Mouse (Mus musculus): ENCODE measurements around the gene Il10rb.
"Not testable (repeated sequence)": the region's sequence is repeated elsewhere in the genome, so short reads cannot be mapped to it uniquely, and the experiment has no call there.

Il10rb gene

DNA sequence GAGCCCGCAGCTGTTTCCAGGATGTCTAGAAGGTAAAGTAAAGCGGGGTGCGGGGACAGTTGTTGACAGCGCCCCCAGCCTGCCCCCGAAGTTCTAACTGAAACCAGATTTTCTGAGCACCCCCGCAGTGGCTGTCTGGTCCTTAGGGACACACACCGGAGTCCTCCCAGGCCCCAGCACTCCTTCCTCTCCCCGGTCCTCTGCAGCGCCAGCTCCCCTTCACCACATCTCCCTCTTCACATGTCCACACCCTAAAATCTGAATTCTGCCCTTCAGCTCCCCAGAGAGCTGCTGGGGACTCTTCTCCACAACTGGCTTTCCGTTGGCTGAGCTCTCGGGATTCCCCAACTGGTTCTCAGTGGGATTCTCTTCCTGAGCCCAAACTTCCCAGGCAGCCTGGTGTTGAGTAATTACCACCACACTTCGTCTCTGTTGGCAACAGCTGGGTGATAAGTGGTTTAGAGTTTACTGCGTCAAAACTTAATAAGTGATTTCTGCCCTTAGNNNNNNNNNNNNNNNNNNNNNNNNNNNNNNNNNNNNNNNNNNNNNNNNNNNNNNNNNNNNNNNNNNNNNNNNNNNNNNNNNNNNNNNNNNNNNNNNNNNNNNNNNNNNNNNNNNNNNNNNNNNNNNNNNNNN, 739 bp downstream of the Il10rb start:
- in situ Hi-C loops (cut with MboI; ENCODE audit: unreplicated experiment in 2 of 2) = loop anchor here in 1 of 2 experiments (5.0 kb wide), 1 partner anchor 34 kb away; the partner anchor contains the start of gene Ifnar2

DNA sequence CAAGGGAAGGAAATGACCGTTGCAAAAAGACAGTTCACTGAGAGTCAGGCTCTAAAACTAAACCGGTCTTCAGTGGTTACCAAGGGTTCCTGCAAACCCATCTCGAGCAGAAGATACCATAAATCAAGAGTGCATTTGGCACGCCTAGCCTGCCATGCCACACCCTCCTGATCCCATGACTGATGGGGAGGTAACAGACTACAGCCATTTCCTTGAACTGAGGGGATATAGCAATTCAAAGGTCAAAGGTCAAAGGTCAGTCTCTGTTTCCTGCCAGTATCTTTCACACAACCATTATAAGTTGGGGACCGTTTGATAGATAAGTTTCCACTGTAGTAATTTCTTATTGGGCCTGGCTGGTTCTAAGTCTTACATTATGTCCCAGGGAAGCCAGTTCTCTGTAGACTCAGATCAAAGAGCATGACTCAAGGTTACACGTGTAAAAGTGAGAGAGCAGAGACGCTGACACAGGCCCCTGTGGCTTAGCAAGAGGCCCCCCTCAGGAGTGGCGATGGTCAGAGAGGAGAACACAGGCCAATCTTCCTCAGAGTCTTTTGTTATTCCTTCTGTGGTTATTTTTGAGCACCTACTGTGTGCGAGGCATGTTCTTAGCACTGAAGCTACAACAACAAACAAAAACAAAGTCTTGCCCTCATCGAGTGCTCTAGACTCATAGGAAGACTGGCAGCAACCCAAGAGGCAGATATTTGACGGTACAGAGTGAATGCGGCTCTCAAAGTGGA, 7.3 kb downstream of the Il10rb start:
- in situ Hi-C loops (cut with MboI; ENCODE audit: unreplicated experiment in 2 of 2) = loop anchor here in 1 of 2 experiments (5.0 kb wide), 1 partner anchor 39 kb away; no protein-coding TSS in a partner anchor

DNA sequence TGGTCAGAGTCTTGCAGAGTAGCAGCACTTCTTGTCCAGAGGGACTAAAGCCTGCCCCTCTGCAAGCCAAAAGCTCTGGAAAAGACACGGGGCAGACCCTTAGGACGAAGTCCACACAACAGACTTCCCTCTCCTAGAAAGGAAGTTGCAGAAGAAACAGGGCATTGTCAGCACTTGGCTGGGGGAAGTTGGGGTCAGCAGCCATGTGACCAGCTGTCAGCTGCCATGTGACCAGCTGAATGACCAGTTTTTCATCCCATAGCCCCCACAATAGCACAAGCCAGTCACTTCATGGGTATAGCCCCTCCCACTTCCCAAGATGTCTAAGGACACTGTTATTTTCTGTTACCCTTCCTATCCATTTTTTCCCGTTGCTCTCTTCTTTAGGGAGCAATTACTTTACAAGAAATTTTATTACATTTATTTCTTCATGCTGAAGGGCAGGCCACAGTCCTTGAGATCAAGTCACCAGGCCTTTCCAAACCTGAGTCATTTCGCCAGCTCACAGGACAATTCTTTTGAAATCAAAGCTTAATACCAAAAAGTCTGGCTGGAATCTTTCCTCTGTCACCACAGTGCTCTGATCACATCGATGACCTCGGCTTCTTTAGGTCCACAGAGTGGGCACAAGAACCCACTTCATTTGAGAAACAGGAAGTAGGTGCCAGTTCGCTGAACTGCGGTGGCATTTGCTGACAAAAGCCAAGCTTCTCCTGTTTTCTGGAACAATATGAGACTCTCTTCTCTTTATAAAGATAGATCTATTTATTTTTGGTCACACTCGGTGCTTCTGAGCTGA, 9.6 kb downstream of the Il10rb start:
- in situ Hi-C loops (cut with MboI; ENCODE audit: unreplicated experiment in 2 of 2) = loop anchor here in 1 of 2 experiments (5.0 kb wide), 1 partner anchor 37 kb away; no protein-coding TSS in a partner anchor

DNA sequence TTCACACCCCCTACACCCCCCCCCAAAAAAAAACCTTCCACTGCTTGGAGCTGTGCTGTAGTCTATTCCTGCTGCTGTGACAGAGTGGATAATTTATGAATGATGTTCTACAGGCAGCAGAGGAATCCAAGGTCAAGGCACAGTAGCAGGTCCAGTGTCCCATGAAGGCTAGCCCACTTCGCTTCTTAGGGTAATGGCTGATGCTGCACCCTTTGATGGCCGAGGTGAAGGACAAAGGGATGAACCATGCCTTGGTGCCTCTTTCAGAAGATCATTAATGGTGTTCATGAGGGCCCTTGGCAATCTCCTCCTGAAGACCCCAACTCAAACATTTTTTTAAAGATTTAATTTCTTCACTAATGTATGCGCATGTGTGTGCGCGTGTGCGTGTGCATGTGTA, 10.4 kb downstream of the Il10rb start:
- in situ Hi-C loops (cut with MboI; ENCODE audit: unreplicated experiment in 2 of 2) = loop anchor here in 1 of 2 experiments (5.0 kb wide), 1 partner anchor 36 kb away; no protein-coding TSS in a partner anchor

DNA sequence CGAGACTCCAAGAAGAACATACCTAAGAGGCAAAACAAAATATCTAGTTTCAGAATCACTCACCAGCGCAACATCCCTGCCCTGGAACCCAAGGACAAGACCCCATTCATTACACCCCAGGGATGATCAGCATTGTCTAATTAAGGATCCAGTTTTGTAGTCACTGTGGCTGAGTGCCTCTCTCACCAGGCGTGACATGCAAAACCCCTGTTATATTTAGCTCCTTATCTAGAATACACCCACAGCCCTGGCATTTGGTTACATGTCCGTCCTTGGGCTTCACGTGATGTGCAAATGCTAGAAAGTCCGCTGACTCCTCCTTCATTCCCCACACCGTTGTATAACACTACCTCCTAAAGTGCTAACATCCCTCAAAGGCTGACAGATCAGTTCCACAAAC, 11.0 kb downstream of the Il10rb start:
- in situ Hi-C loops (cut with MboI; ENCODE audit: unreplicated experiment in 2 of 2) = loop anchor here in 1 of 2 experiments (5.0 kb wide), 1 partner anchor 35 kb away; no protein-coding TSS in a partner anchor

DNA sequence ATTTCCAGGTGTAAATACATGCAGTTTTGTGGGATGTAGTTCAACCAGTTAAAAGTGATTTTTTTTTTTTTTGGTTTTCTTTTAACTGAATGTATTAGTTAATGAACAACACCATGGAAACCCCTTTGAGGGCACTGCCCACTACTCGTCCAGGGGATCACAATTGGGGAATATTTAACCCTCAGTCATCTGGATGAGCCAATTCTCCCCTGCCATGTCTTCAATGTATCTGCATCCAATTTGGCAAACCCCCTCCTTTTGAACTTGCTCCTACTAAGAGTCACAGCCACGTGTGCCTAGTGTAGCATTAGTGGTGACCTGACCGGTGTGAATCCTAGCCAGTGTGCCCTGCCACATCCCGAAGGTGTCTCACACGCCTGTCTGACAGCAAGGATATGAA, 12.6 kb downstream of the Il10rb start:
- in situ Hi-C loops (cut with MboI; ENCODE audit: unreplicated experiment in 2 of 2) = loop anchor here in 1 of 2 experiments (5.0 kb wide), 1 partner anchor 34 kb away; no protein-coding TSS in a partner anchor

DNA sequence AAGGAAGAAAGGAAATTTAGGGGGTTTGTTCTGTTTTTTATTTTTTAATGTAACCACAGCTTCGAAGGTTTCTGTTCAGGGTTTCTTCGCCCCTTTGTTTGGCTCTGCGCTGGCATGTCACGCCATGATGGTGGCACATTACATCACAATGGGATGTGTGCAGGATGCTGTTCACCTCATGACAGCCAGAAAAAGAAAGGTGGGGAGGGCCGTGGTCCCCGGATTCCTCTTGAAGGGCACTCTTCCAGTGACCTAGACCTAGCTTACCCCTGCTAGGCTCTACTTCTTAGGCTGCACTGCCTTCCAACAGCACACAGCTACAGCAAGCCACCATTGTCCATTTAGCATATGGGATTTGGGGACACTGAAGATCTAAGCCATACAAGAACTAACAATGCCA, 19.9 kb downstream of the Il10rb start:
- in situ Hi-C loops (cut with MboI; ENCODE audit: unreplicated experiment in 2 of 2) = no loop called here

DNA sequence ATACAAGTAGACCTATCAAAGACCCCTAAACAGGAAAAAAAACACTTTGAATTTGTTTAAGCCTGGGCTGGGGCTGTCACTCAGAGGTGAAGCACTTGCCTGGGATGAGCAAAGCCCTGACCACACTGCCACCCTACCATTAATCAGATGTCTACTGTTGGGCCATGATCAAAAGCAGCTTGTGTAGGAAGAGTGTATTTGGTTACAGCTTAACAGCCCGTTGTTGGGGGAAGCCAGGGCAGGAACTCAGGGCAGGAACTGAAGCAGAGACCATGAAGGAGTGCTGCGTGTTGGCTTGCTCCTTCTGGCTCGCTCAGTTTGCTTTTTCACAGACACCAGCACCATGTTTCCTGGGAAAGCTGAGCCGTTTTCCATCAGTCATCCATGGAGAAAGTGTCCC, 20.6 kb downstream of the Il10rb start:
- in situ Hi-C loops (cut with MboI; ENCODE audit: unreplicated experiment in 2 of 2) = no loop called here

DNA sequence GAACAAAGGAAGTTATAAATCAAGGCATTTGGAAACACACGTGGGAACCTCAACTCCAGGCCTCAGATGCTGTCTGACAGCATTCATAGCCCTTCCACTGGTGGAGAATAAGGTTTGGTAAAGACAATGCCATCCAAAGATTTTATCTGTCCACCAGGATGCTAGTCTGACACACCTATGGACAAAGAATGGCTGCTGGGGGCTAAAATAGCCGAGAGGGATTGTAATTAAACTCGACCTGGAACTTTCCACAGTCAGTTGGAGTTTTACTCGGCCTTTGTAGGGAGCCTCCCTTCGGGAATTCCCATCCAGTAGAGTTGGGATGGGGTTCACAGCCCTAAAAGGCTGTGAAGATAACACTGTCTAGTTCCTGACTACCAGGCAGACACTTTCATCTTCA, 21.5 kb downstream of the Il10rb start:
- in situ Hi-C loops (cut with MboI; ENCODE audit: unreplicated experiment in 2 of 2) = no loop called here

DNA sequence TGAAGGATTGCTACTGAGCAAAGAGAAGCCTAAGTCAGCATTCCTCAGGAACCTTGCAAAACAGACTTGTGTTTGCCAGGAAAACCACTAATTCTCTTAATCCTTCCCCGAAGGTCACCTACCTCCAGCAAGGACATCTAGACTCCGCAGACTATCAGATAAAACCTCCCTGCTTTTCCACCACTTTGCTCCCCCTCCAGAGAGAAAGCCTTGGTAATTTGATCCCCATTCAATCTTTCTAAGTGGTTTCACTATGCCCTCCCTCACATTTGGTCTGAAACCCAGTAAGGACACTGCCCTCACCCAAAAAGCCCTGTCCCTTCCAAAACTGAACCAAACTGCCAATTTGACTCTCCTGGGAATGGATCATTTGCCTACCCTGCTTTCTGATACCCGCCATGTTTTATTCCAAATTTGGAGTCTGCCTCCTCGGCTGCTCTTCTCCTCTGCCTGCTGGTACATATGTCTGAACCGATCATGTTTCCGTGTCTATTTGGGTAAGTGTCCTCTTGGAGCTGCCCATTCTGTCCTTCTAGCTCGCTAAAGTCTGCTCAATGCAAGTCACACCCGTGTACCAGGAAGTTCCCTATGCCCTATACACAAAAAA, 22.4 kb downstream of the Il10rb start:
- in situ Hi-C loops (cut with MboI; ENCODE audit: unreplicated experiment in 2 of 2) = no loop called here

DNA sequence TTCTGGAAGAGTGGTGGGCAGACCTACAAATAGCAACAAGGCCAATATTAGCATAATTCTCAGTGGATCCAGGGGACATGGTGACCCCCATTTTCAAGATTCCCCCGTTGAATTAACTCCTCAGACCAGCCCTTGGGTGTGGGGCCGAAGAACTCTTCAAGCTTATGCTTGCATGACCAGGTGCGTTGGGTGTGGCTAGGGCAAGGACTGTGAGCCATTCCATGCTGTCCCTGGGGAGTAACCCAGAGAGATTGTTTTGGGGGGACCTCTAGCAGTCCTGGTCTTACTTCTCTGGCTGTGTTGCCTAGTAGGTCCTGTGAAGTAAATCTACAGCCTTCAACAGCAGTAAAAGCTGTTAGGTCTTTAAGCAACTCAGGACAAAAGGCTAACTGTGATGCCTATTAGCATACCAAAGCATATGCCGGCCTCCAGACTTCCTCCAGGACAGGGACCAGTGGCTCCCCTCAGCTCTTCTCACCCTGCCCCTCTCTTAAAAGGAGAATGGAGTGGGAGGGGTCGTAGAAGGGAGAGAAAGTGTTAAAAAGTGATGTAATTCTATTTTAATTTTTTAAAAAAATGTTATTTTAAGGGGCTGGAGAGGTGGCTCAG, 26.9 kb downstream of the Il10rb start:
- in situ Hi-C loops (cut with MboI; ENCODE audit: unreplicated experiment in 2 of 2) = no loop called here

DNA sequence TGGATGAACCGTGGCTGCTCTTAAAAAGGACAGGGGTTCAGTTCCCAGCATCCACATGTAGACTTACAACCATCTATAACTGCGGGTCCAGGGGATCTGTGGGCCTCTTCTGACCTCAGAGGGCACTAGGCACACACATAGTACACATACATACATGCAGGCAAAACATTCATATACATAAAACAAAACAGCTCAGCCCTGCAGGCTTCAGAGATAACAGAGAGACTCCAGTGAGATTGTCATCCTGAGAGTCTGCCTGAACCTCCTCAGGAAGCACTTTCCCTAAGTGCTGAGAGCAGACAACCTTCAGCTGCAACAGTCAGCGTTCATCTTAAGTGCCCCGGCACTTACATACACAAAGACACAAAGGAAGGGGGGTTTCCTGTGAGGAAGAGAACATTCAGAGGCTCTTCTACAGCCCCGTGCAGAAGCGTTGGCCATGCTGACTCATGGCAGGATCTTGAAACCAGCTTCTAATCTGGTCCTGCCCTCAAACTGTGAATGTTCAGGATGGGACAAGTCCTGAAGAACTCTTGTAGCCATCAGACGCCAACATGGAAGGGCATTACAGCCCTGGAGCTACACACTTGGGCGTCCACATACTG, 27.5 kb downstream of the Il10rb start:
- in situ Hi-C loops (cut with MboI; ENCODE audit: unreplicated experiment in 2 of 2) = no loop called here

DNA sequence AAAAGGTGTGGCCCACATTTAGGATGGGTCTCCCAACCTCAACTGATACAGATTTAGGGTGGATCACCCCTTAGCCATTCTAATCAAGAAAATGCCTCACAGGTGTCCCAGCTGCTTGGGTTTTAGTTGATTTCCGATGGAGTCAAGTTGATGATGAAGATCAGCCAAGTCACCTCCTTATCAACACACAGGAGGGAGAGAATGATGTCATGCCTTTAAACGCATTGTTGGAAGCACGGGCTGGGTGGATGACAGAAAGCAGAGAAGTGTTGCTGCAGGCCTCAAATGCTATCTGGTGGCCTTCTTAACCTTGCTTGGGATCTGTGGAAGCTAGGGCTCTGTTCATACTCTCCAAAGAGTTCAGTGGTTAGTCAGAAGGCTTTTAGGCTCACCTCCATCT, 28.2 kb downstream of the Il10rb start:
- in situ Hi-C loops (cut with MboI; ENCODE audit: unreplicated experiment in 2 of 2) = no loop called here

DNA sequence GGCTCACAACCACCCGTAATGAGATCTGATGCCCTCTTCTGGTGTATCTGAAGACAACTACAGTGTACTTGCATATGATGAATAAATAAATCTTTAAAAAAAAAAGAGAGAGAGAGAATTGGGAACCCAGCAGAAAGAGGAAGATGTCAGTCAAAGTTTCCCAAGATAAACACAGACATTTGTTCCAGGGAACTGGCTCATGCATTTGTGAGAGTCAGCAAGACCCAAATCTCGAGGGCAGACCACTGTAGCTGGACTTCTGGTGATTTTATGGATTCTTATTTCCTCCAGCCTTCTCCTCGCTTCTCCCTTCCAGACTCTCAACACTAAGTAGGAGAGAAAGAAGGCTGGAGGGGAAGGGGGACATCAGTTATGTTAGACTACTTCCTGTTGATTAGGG, 32.1 kb downstream of the Il10rb start:
- in situ Hi-C loops (cut with MboI; ENCODE audit: unreplicated experiment in 2 of 2) = no loop called here

DNA sequence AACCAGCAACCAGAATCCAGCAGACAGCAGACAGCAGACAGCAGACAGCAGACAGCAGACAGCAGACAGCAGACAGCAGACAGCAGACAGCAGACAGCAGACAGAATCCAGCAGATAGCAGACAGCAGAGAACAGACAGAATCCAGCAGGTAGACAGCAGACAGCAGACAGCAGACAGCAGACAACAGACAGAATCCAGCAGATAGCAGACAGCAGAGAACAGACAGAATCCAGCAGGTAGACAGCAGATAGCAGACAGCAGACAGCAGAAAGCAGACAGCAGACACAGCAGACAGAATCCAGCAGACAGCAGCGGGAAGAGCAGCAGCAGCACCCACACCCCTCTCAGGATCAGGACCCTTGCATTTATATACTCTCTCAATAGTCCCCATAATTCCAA, 32.6 kb downstream of the Il10rb start:
- in situ Hi-C loops (cut with MboI; ENCODE audit: unreplicated experiment in 2 of 2) = not testable (repeated sequence)

DNA sequence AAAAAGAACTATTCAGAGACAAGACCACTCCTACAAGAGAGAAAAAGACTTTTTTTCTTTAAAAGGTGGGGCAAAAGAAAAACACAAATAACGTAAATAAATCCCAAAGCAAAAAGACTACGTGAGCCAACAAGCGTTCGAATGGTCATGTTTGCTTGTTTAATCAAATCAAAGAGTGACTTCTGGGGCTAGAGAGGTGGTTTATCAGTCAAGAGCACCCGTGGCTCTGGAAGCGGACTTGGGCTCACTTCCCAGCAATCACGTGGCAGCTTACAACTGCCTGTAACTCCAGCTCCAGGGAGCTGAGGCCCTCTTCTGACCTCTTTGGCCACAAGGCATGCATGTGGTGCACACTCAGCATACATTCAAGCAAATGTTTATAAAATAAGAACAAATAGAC, 35.4 kb downstream of the Il10rb start:
- in situ Hi-C loops (cut with MboI; ENCODE audit: unreplicated experiment in 2 of 2) = no loop called here

DNA sequence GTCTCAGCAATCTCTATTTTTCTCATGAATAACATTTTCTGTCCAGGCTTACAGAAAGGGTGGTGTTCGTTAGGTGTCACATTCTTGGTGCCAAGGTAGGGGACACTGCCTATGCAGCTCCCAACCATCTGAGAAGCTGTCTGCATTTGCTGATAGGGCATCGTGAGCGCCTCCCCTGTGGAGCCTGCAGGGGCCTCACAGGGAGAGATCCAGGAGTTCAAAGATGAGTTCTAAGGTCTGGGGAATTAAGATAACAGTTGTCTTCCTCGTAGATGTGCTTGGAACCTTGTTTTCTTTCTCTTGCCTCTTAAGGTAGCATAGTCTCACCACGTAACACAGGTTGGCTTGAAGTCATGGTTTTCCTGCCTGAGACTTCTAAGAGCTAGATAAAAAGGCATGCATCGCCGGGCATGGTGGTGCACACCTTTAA, 35.9 kb downstream of the Il10rb start:
- in situ Hi-C loops (cut with MboI; ENCODE audit: unreplicated experiment in 2 of 2) = no loop called here

DNA sequence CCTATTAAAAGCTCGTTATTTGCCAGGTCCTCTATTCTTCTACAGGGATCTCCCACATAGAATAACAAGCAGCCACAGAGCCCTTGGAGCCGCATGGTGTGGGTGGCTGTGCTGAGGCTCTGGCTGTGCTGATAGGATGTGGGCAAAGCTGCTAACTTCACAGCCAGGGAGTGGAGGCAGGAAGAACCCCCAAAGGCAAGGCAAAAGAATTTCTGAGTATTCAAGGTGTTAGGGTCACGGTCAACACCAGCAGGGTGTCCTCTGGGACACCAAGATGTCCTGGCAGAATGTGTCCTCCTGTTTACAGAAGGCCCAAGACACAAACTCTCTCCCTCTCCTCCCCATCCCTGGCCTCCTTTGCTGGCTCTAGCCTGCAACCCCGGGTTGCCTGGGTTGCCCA, 36.5 kb downstream of the Il10rb start:
- in situ Hi-C loops (cut with MboI; ENCODE audit: unreplicated experiment in 2 of 2) = no loop called here

DNA sequence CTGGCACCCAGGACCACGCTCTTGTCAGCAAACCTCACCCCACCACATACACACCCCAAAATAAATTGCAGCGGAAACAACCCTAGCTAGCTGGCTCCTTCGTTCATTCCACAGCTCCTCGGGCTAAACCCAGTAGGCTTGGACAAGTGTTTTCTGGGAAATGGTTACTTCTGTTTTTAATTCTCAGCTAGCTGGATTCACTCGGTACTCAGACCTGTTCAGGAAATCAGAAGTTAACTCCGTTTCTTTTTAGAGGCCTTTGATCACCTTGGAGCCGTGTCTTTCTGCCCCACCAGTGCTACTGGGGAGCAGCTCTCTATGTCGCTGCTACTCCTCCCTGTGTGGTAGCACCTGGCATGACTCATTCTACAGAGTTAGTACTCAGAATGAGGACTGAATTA, 37.2 kb downstream of the Il10rb start:
- in situ Hi-C loops (cut with MboI; ENCODE audit: unreplicated experiment in 2 of 2) = no loop called here

DNA sequence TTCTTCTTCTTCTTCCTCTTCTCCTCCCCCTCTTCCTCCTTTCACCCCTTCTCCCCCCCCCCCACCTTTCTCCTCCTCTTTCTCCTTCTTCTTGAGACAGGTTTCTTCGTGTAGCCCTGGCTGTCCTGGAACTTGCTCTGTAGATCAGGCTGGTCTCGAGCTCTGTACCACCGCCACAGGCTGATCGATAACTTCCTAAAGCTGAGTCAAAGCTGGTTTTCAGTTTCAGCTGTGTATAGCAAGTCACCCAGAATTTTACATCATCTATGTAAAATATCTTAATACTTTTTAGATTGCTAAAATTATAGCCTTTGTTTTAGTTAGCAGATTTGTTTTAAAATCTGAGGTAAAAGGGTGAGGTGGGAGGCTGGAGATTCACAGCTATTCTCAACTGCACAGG, 38.9 kb downstream of the Il10rb start:
- in situ Hi-C loops (cut with MboI; ENCODE audit: unreplicated experiment in 2 of 2) = no loop called here

Data from v-Abl transformed pro-B cells (cell line).